Mouse (Mus musculus) heart, embryonic 12.5 days (tissue): ENCODE measurements around the gene Melk. TPM values are rescaled to one million over a fixed set of nuclear protein-coding genes. Genes with fewer than 3 reads are reported as not detected.

Source experiments
- ATAC-seq: fragments of 200-750 bp; cut with Nextera tagmentation; 2 replicates; pipeline ENCODE4 v1.8.0; 2017; ENCODE audit warnings: moderate TSS enrichment, moderate library complexity; ENCODE audit not compliant: insufficient number of reproducible peaks, low FRiP score
- H3K27ac ChIP-seq: fragments of 300-500 bp; sonication (generic); 2 replicates; pipeline ENCODE4 v1.5.1; 2016; ENCODE audit warnings: mild to moderate bottlenecking, moderate library complexity; ENCODE audit not compliant: poor library complexity, severe bottlenecking
- H3K27me3 ChIP-seq: fragments of 300-500 bp; sonication (generic); replicated peaks from 2 replicates; pipeline ENCODE4 v1.6.1; 2016; ENCODE audit warnings: mild to moderate bottlenecking, moderate library complexity
- H3K36me3 ChIP-seq: fragments of 300-500 bp; sonication (generic); 2 replicates; pipeline ENCODE4 v1.6.1; 2016; ENCODE audit warnings: mild to moderate bottlenecking, moderate library complexity
- H3K4me1 ChIP-seq: fragments of 300-500 bp; sonication (generic); replicated peaks from 2 replicates; pipeline ENCODE4 v1.6.1; 2016; ENCODE audit warnings: mild to moderate bottlenecking
- H3K4me2 ChIP-seq: fragments of 300-500 bp; sonication (generic); 2 replicates; pipeline ENCODE4 v1.6.1; 2016; ENCODE audit warnings: mild to moderate bottlenecking, moderate library complexity
- H3K4me3 ChIP-seq: fragments of 300-500 bp; sonication (generic); 2 replicates; pipeline ENCODE4 v1.5.1; 2016; ENCODE audit warnings: mild to moderate bottlenecking
- H3K9ac ChIP-seq: fragments of 300-500 bp; sonication (generic); 2 replicates; pipeline ENCODE4 v1.6.1; 2016; ENCODE audit warnings: mild to moderate bottlenecking, moderate library complexity
- H3K9me3 ChIP-seq: fragments of 300-500 bp; sonication (generic); replicated peaks from 2 replicates; pipeline ENCODE4 v1.6.1; 2016; ENCODE audit warnings: mild to moderate bottlenecking, moderate library complexity
- WGBS: fragments of 180-500 bp; shearing (Covaris S2); methylation state at CpG from one replicate; pipeline ENCODE4 v1.1.7; 2016; 5-methylcytosine and 5-hydroxymethylcytosine counted together
- polyA plus RNA-seq: library from polyadenylated mRNA; unstranded; fragments of >200 nt; fragmentation: Nextera tagmentation; extraction: Ambion mirVana; gene quantifications from 2 replicates; pipeline ENCODE4 v1.2.1, GENCODE M21; 2016

The Melk gene
- polyA plus RNA-seq, 1 experiment from 2014 or later: 30.3 TPM

DNA sequence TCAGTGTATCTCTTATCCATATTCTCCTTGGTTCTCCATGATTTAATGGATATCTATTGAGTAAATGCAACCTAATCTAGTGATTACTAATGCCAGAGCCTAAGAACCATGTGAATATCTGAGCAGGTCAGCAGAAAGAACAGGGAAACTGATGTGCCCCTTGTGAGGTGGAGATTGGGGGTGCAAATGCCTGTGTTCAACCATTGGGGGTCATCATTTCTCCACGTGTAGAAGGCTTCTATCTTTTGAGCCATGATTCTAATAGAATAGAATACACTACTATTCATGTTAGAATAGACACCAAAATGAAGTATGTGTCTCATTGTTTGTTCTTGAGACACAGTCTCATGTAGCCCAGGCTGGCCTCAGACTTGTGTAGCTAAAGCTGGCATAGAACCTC is 27.3 kb downstream of the Melk start:
- no peak for ATAC-seq
- WGBS: 70% methylated on average over 1 of the region's 1 CpGs
- H3K4me1 ChIP-seq: 0 out of 2 replicates have a peak, but pooled peaks cover 7% of the 10 kb centered on the region
- no peaks in the 10 kb centered on the region for H3K27me3 ChIP-seq
- peaks cover 50% of the 10 kb centered on the region for H3K36me3 ChIP-seq
- no peak overlapping the region for H3K4me3 ChIP-seq
- no peak overlapping the region for H3K27ac ChIP-seq
- no peaks in the 10 kb centered on the region for H3K9me3 ChIP-seq
- no peak overlapping the region for H3K4me2 ChIP-seq
- no peak overlapping the region for H3K9ac ChIP-seq

DNA sequence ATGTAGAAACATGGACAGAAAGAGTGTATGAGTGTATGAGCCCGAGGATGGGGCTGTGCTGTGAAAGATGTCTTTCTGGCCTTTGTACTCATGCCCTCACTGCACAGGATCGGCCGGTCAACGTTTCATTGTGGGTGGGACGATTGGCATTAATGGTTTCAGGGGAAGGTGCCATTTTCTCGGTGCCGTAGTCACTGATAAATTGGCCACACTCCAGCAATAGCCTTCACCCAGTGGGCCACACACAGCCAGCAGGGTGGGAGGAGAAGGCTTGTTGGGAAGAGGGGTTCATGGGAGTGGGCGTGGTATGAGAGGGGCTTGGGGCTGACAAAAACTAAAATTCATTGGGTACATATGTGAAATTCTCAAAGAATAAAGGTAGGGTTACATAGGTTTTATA is 34.3 kb downstream of the Melk start:
- Histone ChIP-seq H3K4me2 (no peak overlapping the region), H3K4me1 (0 out of 2 replicates have a peak, but pooled peaks cover 7% of the 10 kb centered on the region), H3K9me3 (no peaks in the 10 kb centered on the region), H3K27ac (no peak overlapping the region), H3K27me3 (no peaks in the 10 kb centered on the region), H3K4me3 (no peak overlapping the region), H3K36me3 (peaks cover 32% of the 10 kb centered on the region), H3K9ac (no peak overlapping the region)
- WGBS: 93% methylated on average over 8 of the region's 8 CpGs
- no peak for ATAC-seq

DNA sequence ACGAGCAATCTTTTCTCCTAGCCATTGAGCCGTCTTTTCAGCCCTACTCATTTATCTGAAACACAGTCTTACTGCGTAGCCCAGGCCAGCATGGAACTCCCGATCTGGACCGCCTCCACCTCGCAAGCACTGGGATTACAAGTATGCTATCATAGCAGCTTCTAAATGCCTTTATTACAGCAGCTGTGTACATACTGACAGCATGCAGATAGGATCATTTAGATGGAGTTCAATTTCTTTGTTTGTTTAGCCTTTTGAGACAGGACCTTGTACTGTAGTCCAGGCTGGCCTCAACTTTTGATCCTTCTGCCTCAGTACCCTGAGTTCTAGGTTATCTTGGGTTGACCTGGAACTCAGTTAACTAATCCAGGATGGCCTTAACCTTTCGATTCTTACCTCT is 61.0 kb downstream of the Melk start:
- no peaks in the 10 kb centered on the region for H3K9me3 ChIP-seq
- no peak overlapping the region for H3K4me3 ChIP-seq
- WGBS: 89% methylated on average over 7 of the region's 7 CpGs
- ATAC-seq: no peak
- peaks cover 6% of the 10 kb centered on the region for H3K4me1 ChIP-seq
- no peaks in the 10 kb centered on the region for H3K27me3 ChIP-seq
- no peak overlapping the region for H3K9ac ChIP-seq
- peaks cover 30% of the 10 kb centered on the region for H3K36me3 ChIP-seq
- H3K4me2 ChIP-seq: no peak overlapping the region
- H3K27ac ChIP-seq: no peak overlapping the region

DNA sequence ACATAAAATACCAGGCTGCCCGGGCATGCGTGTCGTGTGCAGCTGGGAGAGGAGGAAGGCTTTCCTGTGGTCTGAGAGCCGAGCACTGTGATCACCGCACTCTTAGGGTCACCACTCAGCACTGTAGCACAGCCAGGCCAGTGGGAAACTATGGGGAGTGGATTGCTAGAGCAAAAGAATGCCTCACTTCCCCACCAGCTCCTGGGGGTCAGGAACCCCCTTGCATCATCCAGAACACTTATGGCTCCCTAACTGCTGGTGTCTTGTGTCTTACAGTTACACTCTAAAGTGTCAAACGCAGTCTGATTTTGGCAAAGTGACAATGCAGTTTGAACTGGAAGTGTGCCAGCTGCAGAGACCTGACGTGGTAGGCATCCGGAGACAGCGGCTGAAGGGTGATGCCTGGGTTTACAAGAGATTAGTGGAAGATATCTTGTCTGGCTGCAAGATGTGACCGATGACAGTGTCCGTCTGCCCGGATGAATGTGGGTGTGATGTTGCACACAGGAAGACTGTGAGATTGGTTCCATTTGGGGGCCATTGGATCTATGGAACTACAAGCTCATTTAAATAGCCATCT is 62.8 kb downstream of the Melk start:
- no peak for ATAC-seq
- 63% methylated on average over 12 of the region's 12 CpGs for WGBS

DNA sequence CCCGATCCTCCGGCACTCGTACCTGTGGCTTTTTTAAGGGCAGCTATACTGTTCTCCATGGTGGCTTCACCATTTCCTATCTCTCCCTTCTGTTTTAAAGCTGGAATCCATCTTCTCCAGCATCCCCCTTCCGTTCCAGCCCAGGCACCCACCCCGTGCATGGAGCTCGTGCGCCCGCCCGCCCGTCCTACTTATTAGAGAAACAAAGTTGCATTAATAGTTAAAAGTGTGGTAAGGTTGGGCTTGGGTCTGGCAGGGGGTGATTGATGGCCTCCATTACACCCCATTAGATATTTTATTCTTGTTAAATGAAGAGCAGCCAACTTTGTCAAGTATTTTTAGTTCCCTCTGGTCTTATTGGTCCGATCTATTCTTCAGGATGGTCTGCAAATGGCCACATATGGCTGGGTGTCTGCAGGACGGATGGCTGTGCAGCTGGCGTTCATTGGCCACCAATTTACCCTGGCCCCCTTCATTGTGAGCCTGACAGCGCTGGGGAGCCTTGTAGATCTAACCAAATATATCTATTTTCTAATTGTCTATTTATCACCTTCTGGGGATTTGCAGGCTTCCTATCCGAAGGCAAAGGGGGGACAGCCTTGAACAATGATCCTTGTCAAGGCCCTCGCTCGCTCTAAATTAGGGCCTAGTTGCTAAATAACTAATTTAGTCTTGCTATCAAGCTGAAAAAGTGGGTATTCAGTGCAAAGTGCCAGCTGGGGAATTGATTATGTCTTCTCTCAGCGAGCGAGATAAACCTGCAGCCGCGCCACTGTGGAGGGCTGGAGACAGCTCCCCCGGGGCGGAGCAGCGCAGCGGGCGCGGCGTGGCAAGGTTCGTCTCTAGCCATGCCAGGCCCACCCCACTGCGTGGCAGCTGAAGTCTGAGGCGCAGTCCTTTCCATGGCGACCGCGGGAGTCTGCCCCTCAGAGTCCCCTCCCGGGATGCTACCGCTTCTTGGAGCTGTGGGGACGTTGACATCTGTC is 91.8 kb downstream of the Melk start:
- H3K27me3 ChIP-seq: no peaks in the 10 kb centered on the region
- no peak for ATAC-seq
- no peak overlapping the region for H3K4me3 ChIP-seq
- H3K27ac ChIP-seq: no peak overlapping the region
- no peak overlapping the region for H3K9ac ChIP-seq
- H3K36me3 ChIP-seq: no peaks in the 10 kb centered on the region
- no peak overlapping the region for H3K4me2 ChIP-seq
- H3K4me1 ChIP-seq: no peaks in the 10 kb centered on the region
- H3K9me3 ChIP-seq: no peaks in the 10 kb centered on the region; the same call in 1 of the 2 replicates
- whole genome bisulfite sequencing: 78% methylated on average over 36 of the region's 37 CpGs

More for the DNA sequence above, 62.8 kb downstream of the Melk start:
- no peak overlapping the region for H3K4me3 ChIP-seq
- no peaks in the 10 kb centered on the region for H3K9me3 ChIP-seq
- no peak overlapping the region for H3K9ac ChIP-seq
- no peak overlapping the region for H3K4me2 ChIP-seq
- H3K36me3 ChIP-seq: peaks cover 27% of the 10 kb centered on the region
- peaks cover 6% of the 10 kb centered on the region for H3K4me1 ChIP-seq
- no peaks in the 10 kb centered on the region for H3K27me3 ChIP-seq
- H3K27ac ChIP-seq: no peak overlapping the region

DNA sequence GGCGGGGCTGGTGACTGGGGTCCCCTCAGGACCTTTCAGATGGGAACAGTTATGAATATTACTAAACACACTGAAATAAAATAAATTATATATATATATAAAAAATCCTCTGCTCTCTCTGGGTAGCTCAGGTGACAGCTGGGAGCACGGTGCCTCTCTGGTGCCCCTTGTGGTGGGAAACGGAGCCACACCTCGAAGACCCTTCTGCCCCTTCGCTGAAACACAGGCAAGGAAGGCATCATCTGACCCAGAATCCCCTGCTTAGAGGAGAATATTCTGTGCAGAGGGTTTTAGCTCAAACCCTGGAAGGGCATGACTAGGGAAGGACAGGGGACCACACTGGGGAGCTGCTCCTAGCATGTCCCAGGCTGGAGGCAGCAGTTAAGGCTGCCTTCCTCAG is 101.9 kb downstream of the Melk start:
- Histone ChIP-seq H3K27ac (no peak overlapping the region), H3K36me3 (no peaks in the 10 kb centered on the region), H3K4me2 (no peak overlapping the region), H3K4me1 (no peaks in the 10 kb centered on the region), H3K27me3 (0 out of 2 replicates have a peak, but pooled peaks cover 12% of the 10 kb centered on the region), H3K9ac (no peak overlapping the region), H3K9me3 (no peaks in the 10 kb centered on the region), H3K4me3 (no peak overlapping the region)
- no peak for ATAC-seq
- 9% methylated on average over 5 of the region's 5 CpGs for WGBS

DNA sequence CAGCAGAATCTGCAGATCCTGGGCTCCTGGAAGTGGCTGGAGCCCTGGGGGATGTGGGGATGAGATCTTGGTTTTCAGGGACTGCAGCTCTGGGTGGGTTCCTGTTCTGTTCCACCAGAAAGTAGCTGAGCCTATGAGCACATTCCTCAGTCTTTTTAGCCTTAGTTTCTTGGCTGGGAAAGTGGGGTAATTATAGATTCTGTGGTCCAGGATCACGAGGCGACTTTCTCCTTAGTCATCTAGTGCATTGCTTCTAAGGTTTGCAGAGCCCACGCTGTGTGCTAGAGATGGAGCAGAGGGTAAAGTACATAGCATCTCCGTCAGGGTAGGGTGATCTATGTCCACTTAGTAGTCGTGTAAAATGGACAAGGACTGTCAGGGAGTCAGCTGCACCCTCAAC is 103.8 kb downstream of the Melk start:
- Histone ChIP-seq H3K4me2 (no peak overlapping the region), H3K27me3 (0 out of 2 replicates have a peak, but pooled peaks cover 7% of the 10 kb centered on the region), H3K9me3 (no peaks in the 10 kb centered on the region), H3K36me3 (no peaks in the 10 kb centered on the region), H3K9ac (no peak overlapping the region), H3K27ac (no peak overlapping the region), H3K4me3 (no peak overlapping the region), H3K4me1 (no peaks in the 10 kb centered on the region)
- no peak for ATAC-seq
- WGBS: 71% methylated on average over 5 of the region's 5 CpGs

Other genes starting within 250 kb of the Melk start
- gene Gne, start 216.7 kb upstream of the Melk start, polyA plus RNA-seq: 35.6 and 36.3 TPM in 2 replicates
- gene Rnf38, start 67.1 kb upstream of the Melk start, polyA plus RNA-seq: 27.5 and 29.3 TPM in 2 replicates